ENCODE assay signal across 16 mouse cellular contexts in the genomic region with DNA sequence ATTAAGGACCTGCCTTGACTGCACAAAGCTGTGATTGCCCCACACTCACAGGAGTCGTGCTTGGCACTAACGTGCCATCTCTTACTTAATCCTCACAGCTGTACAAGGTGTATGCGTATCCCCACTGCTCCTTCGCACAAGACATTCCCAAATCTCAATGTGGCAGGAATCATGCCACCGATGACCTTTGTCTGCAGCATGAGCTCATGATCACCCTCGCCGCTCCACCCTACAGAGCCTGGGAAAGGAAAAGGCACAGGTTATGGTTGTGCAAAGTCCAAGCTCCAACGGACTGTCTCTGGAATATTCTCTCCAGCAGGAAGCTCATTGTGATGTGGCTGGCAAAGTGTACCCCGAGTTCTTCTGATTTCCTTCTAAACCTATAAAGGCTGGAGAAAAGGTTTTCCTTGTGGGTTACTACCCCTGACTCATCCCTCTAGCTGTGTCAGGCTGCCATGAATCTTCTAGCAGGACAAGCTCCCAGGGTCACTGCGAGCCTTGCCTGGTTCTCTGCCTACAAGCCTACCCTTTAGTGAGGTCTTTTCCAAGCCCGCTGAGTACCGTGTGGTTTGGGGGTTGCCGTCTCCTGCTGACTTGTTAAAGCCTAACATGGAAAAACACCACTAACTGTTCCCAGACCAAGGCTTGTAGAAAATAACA. TPM values are rescaled to one million over a fixed set of nuclear protein-coding genes. Genes with fewer than 3 reads are reported as not detected.
DNase-seq lines count a peak whose midpoint lies in the region.
"Had no signal": no experiment of that assay in that cellular context is flagged by ENCODE, and none has a peak within 500 bp of the region (broad histone marks: within the 10 kb centered on the region; RNA-seq: fewer than 3 reads in every experiment).

No protein-coding gene starts in this region.

- DNase-seq in kidney, adult 8-10 months, result peak; percentile 70 to 76
- no peak for DNase-seq in kidney, postnatal 4 days
- peak; percentile 62 for DNase-seq in adrenal gland, postnatal 10 days
- DNase-seq in adrenal gland, postnatal 36 days, result peak; percentile 80
- DNase-seq in kidney, postnatal 36 days, result peak; percentile 68 to 76
- no peak for DNase-seq in urinary bladder, adult 2 months (ENCODE audit: low spot score)
- DNase-seq in left cerebral cortex, postnatal 25 days (ENCODE audit: low spot score in 2 of 2), result no peak
- DNase-seq: cerebellum, adult 8-10 months; cerebellum, postnatal 36 days; embryo, embryonic 11 days; gastrocnemius, postnatal 25 days; heart, adult 2 months; retina, postnatal 1 day; right cerebral cortex, postnatal 25 days; thymus, adult 18-20 months; thymus, postnatal 36 days had no signal

- intact Hi-C loops in left cerebral cortex, postnatal 25 days (cut with DNase I), result no loop called here

RNA-seq across cellular contexts. Expression of a gene that starts 4.3 kb away (rescaled TPM):
- 10 to 100 TPM; 15.6 to 37.9 TPM for total RNA-seq in adrenal gland, postnatal 10 days (2021)
- total RNA-seq in adrenal gland, postnatal 36 days (2021), result 10 to 100 TPM; 37.1 to 84.7 TPM
- 32.2 and 32.9 TPM in 2 replicates for polyA plus RNA-seq in urinary bladder, adult 2 months (2012; rRNA removed)
- total RNA-seq in left cerebral cortex, postnatal 25 days (2021), result 10 to 100 TPM; 25.3 to 30.0 TPM

RNA-seq across cellular contexts. Expression of a gene that starts 31.0 kb away (rescaled TPM):
- 1 to 10 TPM; 8.0 to 9.1 TPM for total RNA-seq in adrenal gland, postnatal 10 days (2021)
- 10 to 100 TPM; 11.2 to 16.9 TPM for total RNA-seq in adrenal gland, postnatal 36 days (2021)
- 11.7 and 12.0 TPM in 2 replicates for polyA plus RNA-seq in urinary bladder, adult 2 months (2012; rRNA removed)
- 10 to 100 TPM; 15.5 to 15.8 TPM for total RNA-seq in left cerebral cortex, postnatal 25 days (2021)

RNA-seq across cellular contexts. Expression of a gene that starts 49.6 kb away (rescaled TPM):
- 100 to 1,000 TPM in 1 of 2 experiments, 10 to 100 TPM in 1; 49.5 to 137 TPM for total RNA-seq in adrenal gland, postnatal 10 days (2021)
- 100 to 1,000 TPM; 274 to 679 TPM for total RNA-seq in adrenal gland, postnatal 36 days (2021)
- 24.5 and 29.0 TPM in 2 replicates for polyA plus RNA-seq in urinary bladder, adult 2 months (2012; rRNA removed)
- total RNA-seq in left cerebral cortex, postnatal 25 days (2021), result 10 to 100 TPM; 12.4 to 13.1 TPM

Comparison
In these comparisons a context has a peak if more than half of its experiments do, and no peak if none do; other contexts are left out.
1. DNase-seq: peak in kidney, adult 8-10 months (2 of 2), adrenal gland, postnatal 10 days (single experiment), adrenal gland, postnatal 36 days (2 of 2) and kidney, postnatal 36 days (2 of 2); none in kidney, postnatal 4 days (0 of 2), urinary bladder, adult 2 months (single experiment) and left cerebral cortex, postnatal 25 days (0 of 2).